In the genomic region with DNA sequence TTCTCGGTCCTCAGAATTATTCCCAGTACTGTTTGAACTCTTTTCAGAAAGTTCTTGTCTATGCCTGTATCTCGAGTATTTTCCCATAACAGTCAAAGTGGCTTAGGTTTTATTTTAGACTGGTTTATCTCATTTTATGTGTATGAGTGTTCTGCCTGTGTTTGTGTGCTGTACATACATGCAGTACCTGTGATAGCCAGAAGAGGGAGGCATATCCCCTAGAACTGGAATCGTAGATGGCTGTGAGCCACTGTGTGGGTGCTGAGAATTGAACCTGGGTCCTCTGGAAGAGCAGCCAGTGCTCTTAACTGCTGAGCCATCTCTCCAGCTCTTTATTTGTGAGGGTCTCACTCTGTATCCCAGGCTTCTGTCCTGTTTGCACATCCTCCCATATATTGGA, we compare ENCODE assay signal across 25 mouse cellular contexts. TPM values are rescaled to one million over a fixed set of nuclear protein-coding genes. Genes with fewer than 3 reads are reported as not detected.
DNase-seq lines count a peak whose midpoint lies in the region; ATAC-seq and TF ChIP-seq lines count a peak whose summit lies in the region.
"Had no signal": no experiment of that assay in that cellular context is flagged by ENCODE, and none has a peak within 500 bp of the region (broad histone marks: within the 10 kb centered on the region; RNA-seq: fewer than 3 reads in every experiment).

No protein-coding gene starts in this region.

- peak; percentile 8 for TF ChIP-seq RAD21 in CH12.LX (IDR thresholded peaks at IDR 0.05; ENCODE audit: low read depth, low read length)

- H3K79me2 ChIP-seq in CH12.LX (replicated peaks; ENCODE audit: control insufficient read depth, extremely low read depth, insufficient read depth, poor library complexity, severe bottlenecking), result no peaks in the 10 kb centered on the region

- no peaks in the 10 kb centered on the region for H3K4me1 ChIP-seq in heart, postnatal 0 days (ENCODE audit: control insufficient read depth, insufficient read depth)
- H3K4me1 ChIP-seq in heart, embryonic 12.5 days (replicated peaks), result no peaks in the 10 kb centered on the region
- no peaks in the 10 kb centered on the region; the same call in 1 of the 2 replicates for H3K4me1 ChIP-seq in liver, postnatal 0 days (ENCODE audit: insufficient read depth)
- peaks cover 3% of the 10 kb centered on the region for H3K4me1 ChIP-seq in liver, embryonic 11.5 days (replicated peaks; ENCODE audit: control insufficient read depth, insufficient read depth, low read length)
- H3K4me1 ChIP-seq in CH12.LX (ENCODE audit: control insufficient read depth in 1 of 2, insufficient read depth in 2 of 2), result peaks cover 0 to 17% of the 10 kb centered on the region in 2 experiments; a peak in 2 of 4 replicates
- H3K4me1 ChIP-seq: heart, embryonic 15.5 days; hindbrain, embryonic 12.5 days had no signal

- TF ChIP-seq CTCF in heart, postnatal 0 days (IDR thresholded peaks at IDR 0.05; ENCODE audit: low read depth), result peak; percentile 8; the same call in 1 of the 2 replicates
- peak; percentile 57 for TF ChIP-seq CTCF in liver, postnatal 0 days (IDR thresholded peaks at IDR 0.05; ENCODE audit: low read depth)
- peak; percentile 18 to 32; a peak in 2 of 4 replicates for TF ChIP-seq CTCF in CH12.LX (conservative IDR thresholded peaks at IDR 0.05 in 1 of 2, IDR thresholded peaks at IDR 0.05 in 1 of 2; ENCODE audit: low read depth in 2 of 2, low read length in 2 of 2)

- TF ChIP-seq POLR2A in CH12.LX (IDR thresholded peaks at IDR 0.05; ENCODE audit: low read depth, low read length), result no peak

- in situ Hi-C loops in CH12.LX (cut with MboI; ENCODE audit: low pct_ligation_motif_present, low pct_unique_long_range_greater_than_20kb, low sequenced_read_pairs), result no loop called here

- DNase-seq in heart, postnatal 0 days (ENCODE audit: low spot score), result no peak
- DNase-seq in liver, postnatal 0 days, result no peak
- no peak for DNase-seq in liver, embryonic 11.5 days (ENCODE audit: low spot score)
- DNase-seq in CH12.LX (ENCODE audit: extremely low read depth), result no peak
- peak; percentile 15 for DNase-seq in NIH3T3 (ENCODE audit: low read depth)
- DNase-seq: adrenal gland, adult 8-10 months; cerebellum, adult 18-20 months; gastrocnemius, postnatal 36 days; kidney, adult 9 months; lung, postnatal 36 days; right cerebral cortex, postnatal 14 days; thymus, adult 2 months had no signal

- no peak overlapping the region for H3K27ac ChIP-seq in heart, postnatal 0 days (ENCODE audit: low read depth)
- H3K27ac ChIP-seq in heart, embryonic 12.5 days (ENCODE audit: poor library complexity, severe bottlenecking), result no peak overlapping the region
- no peak overlapping the region for H3K27ac ChIP-seq in liver, postnatal 0 days (ENCODE audit: low read depth)
- no peak overlapping the region for H3K27ac ChIP-seq in liver, embryonic 11.5 days (ENCODE audit: low read depth, low read length)
- H3K27ac ChIP-seq in CH12.LX (ENCODE audit: insufficient read depth, low read depth), result no peak overlapping the region
- H3K27ac ChIP-seq: heart, embryonic 15.5 days; hindbrain, embryonic 12.5 days; midbrain, embryonic 13.5 days had no signal

- H3K9me3 ChIP-seq in heart, postnatal 0 days (replicated peaks; ENCODE audit: control insufficient read depth, low read length), result 0 out of 2 replicates have a peak, but pooled peaks cover 4% of the 10 kb centered on the region
- peaks cover 10% of the 10 kb centered on the region; the same call in 1 of the 2 replicates for H3K9me3 ChIP-seq in heart, embryonic 12.5 days (replicated peaks)
- H3K9me3 ChIP-seq in liver, postnatal 0 days (ENCODE audit: low read length), result peaks cover 4% of the 10 kb centered on the region; the same call in 1 of the 2 replicates
- peaks cover 4% of the 10 kb centered on the region; the same call in 1 of the 2 replicates for H3K9me3 ChIP-seq in liver, embryonic 11.5 days (ENCODE audit: control insufficient read depth, low read length)
- H3K9me3 ChIP-seq in CH12.LX (replicated peaks; ENCODE audit: low read length), result peaks cover 12% of the 10 kb centered on the region
- H3K9me3 ChIP-seq: heart, embryonic 15.5 days; hindbrain, embryonic 12.5 days had no signal

- 78% methylated on average over 3 of the region's 3 CpGs for whole genome bisulfite sequencing in heart, postnatal 0 days
- 80% methylated on average over 3 of the region's 3 CpGs for WGBS in heart, embryonic 12.5 days
- 93% methylated on average over 3 of the region's 3 CpGs for WGBS in liver, postnatal 0 days (ENCODE audit: insufficient replicate concordance)
- WGBS in liver, embryonic 11.5 days, result 81% methylated on average over 3 of the region's 3 CpGs

- no peak overlapping the region for H3K4me3 ChIP-seq in heart, postnatal 0 days (ENCODE audit: low read depth, low read length)
- H3K4me3 ChIP-seq in heart, embryonic 12.5 days, result no peak overlapping the region
- H3K4me3 ChIP-seq in liver, postnatal 0 days (ENCODE audit: low read depth, low read length), result no peak overlapping the region
- H3K4me3 ChIP-seq in liver, embryonic 11.5 days (ENCODE audit: low read depth, low read length), result no peak overlapping the region
- H3K4me3 ChIP-seq in CH12.LX (replicated peaks in 1 of 3; ENCODE audit: low read depth in 2 of 3, low read length in 2 of 3, poor library complexity in 1 of 3), result no peak overlapping the region
- H3K4me3 ChIP-seq: heart, embryonic 15.5 days; hindbrain, embryonic 12.5 days; midbrain, embryonic 13.5 days had no signal

- dilution Hi-C loops in CH12.LX (cut with MboI; ENCODE audit: extremely low pct_ligation_motif_present, extremely low pct_unique_long_range_greater_than_20kb, low sequenced_read_pairs), result no loop called here

- ATAC-seq in heart, postnatal 0 days (ENCODE audit: insufficient read depth, low read depth), result no peak
- ATAC-seq in heart, embryonic 12.5 days (ENCODE audit: insufficient number of reproducible peaks, low FRiP score), result no peak
- no peak for ATAC-seq in liver, postnatal 0 days
- ATAC-seq in liver, embryonic 11.5 days (replicated peaks; ENCODE audit: low FRiP score), result no peak
- ATAC-seq in inflammation-experienced regulatory T-cells, adult 6 months, result no peak
- no peak for ATAC-seq in activated CD4-positive, CD25-positive, alpha-beta regulatory T cell, adult 4 months
- ATAC-seq: midbrain, embryonic 13.5 days had no signal

- no peak overlapping the region for H3K4me2 ChIP-seq in heart, postnatal 0 days (ENCODE audit: low read depth, low read length)
- H3K4me2 ChIP-seq in heart, embryonic 12.5 days, result no peak overlapping the region
- no peak overlapping the region for H3K4me2 ChIP-seq in liver, postnatal 0 days (ENCODE audit: low read depth, low read length)
- H3K4me2 ChIP-seq in liver, embryonic 11.5 days, result no peak overlapping the region
- no peak overlapping the region for H3K4me2 ChIP-seq in CH12.LX (ENCODE audit: insufficient read depth, low read depth, poor library complexity, severe bottlenecking)
- H3K4me2 ChIP-seq: heart, embryonic 15.5 days; hindbrain, embryonic 12.5 days; midbrain, embryonic 13.5 days had no signal

- no peak overlapping the region for H3K9ac ChIP-seq in heart, postnatal 0 days (replicated peaks; ENCODE audit: low read depth, low read length)
- H3K9ac ChIP-seq in heart, embryonic 12.5 days, result no peak overlapping the region
- no peak overlapping the region for H3K9ac ChIP-seq in liver, postnatal 0 days (replicated peaks)
- no peak overlapping the region for H3K9ac ChIP-seq in liver, embryonic 11.5 days (ENCODE audit: low read depth, low read length)
- H3K9ac ChIP-seq in CH12.LX (ENCODE audit: insufficient read depth, low read depth), result no peak overlapping the region
- H3K9ac ChIP-seq: heart, embryonic 15.5 days; hindbrain, embryonic 12.5 days; midbrain, embryonic 13.5 days had no signal

- no peak for TF ChIP-seq EP300 in heart, postnatal 0 days (IDR thresholded peaks at IDR 0.05; ENCODE audit: low read depth)
- TF ChIP-seq EP300 in liver, postnatal 0 days (IDR thresholded peaks at IDR 0.05; ENCODE audit: low read depth), result no peak
- TF ChIP-seq EP300 in CH12.LX (IDR thresholded peaks at IDR 0.05; ENCODE audit: low read length), result no peak

- 0 out of 2 replicates have a peak, but pooled peaks cover 3% of the 10 kb centered on the region for H3K27me3 ChIP-seq in heart, postnatal 0 days (ENCODE audit: control insufficient read depth, insufficient read depth, low read length)
- peaks cover 39% of the 10 kb centered on the region for H3K27me3 ChIP-seq in heart, embryonic 12.5 days (replicated peaks)
- no peaks in the 10 kb centered on the region for H3K27me3 ChIP-seq in liver, postnatal 0 days (ENCODE audit: insufficient read depth, low read length)
- no peaks in the 10 kb centered on the region for H3K27me3 ChIP-seq in liver, embryonic 11.5 days (replicated peaks; ENCODE audit: control insufficient read depth, insufficient read depth, low read length)
- no peaks in the 10 kb centered on the region for H3K27me3 ChIP-seq in CH12.LX (replicated peaks)

- no peaks in the 10 kb centered on the region for H3K36me3 ChIP-seq in heart, postnatal 0 days (replicated peaks; ENCODE audit: control insufficient read depth, insufficient read depth, low read length)
- no peaks in the 10 kb centered on the region for H3K36me3 ChIP-seq in heart, embryonic 12.5 days
- peaks cover 37% of the 10 kb centered on the region for H3K36me3 ChIP-seq in liver, postnatal 0 days (replicated peaks; ENCODE audit: insufficient read depth, low read length)
- peaks cover 4% of the 10 kb centered on the region for H3K36me3 ChIP-seq in liver, embryonic 11.5 days (ENCODE audit: control insufficient read depth, insufficient read depth, low read length)
- peaks cover 10 to 65% of the 10 kb centered on the region in 2 experiments for H3K36me3 ChIP-seq in CH12.LX (replicated peaks in 1 of 2; ENCODE audit: control insufficient read depth in 1 of 2, insufficient read depth in 1 of 2, low read length in 1 of 2)
- H3K36me3 ChIP-seq: heart, embryonic 15.5 days; hindbrain, embryonic 12.5 days; midbrain, embryonic 13.5 days had no signal

RNA-seq across cellular contexts. Expression of gene Phldb3, which starts 10.6 kb away (rescaled TPM):
- not detected in 2 replicates for total RNA-seq in heart, postnatal 0 days (2014; rRNA removed; ENCODE audit: low replicate concordance)
- not detected in 2 replicates for polyA plus RNA-seq in heart, postnatal 0 days (2015; fragmentation: Nextera tagmentation; extraction: Ambion mirVana)
- not detected in 2 replicates for polyA plus RNA-seq in heart, embryonic 12.5 days (2016; fragmentation: Nextera tagmentation; extraction: Ambion mirVana)
- polyA plus RNA-seq in liver, postnatal 0 days (2015; fragmentation: Nextera tagmentation; extraction: Ambion mirVana), result 0.12 and 0.25 TPM in 2 replicates
- polyA plus RNA-seq in liver, embryonic 11.5 days (2014; fragmentation: Nextera tagmentation; extraction: Ambion mirVana), result 0.13 and 0.14 TPM in 2 replicates
- total RNA-seq in CH12.LX (2012; rRNA removed) (3.1 and 3.5 TPM in 2 replicates), CH12.LX (2014; rRNA removed) (0.89 and 1.1 TPM in 2 replicates)
- 3.5 and 3.6 TPM in 2 replicates for polyA plus RNA-seq in CH12.LX (2012; ENCODE audit: insufficient read length, low read depth)
- polyA plus RNA-seq in inflammation-experienced regulatory T-cells, adult 6 months (2017; shearing (Covaris generic)), result 1 to 10 TPM in 1 of 3 experiments, under 1 TPM in 2; 0.22 to 1.2 (median 0.31) TPM
- polyA plus RNA-seq in activated CD4-positive, CD25-positive, alpha-beta regulatory T cell, adult 4 months (2017; shearing (Covaris generic)), result under 1 TPM; 0.25 to 0.73 TPM
- polyA plus RNA-seq: hindbrain, embryonic 12.5 days; midbrain, embryonic 13.5 days; neural tube, embryonic 11.5 days had no signal

RNA-seq across cellular contexts. Expression of gene Lypd3, which starts 15.2 kb away (rescaled TPM):
- total RNA-seq in heart, postnatal 0 days (2014; rRNA removed; ENCODE audit: low replicate concordance), result not detected in 2 replicates
- not detected in 2 replicates for polyA plus RNA-seq in heart, postnatal 0 days (2015; fragmentation: Nextera tagmentation; extraction: Ambion mirVana)
- polyA plus RNA-seq in heart, embryonic 12.5 days (2016; fragmentation: Nextera tagmentation; extraction: Ambion mirVana), result 0.10 and 0.15 TPM in 2 replicates
- polyA plus RNA-seq in liver, postnatal 0 days (2015; fragmentation: Nextera tagmentation; extraction: Ambion mirVana), result not detected in 2 replicates
- polyA plus RNA-seq in liver, embryonic 11.5 days (2014; fragmentation: Nextera tagmentation; extraction: Ambion mirVana), result 0.10 TPM in 1 of 2 replicates, not detected in the other
- total RNA-seq in CH12.LX (2012; rRNA removed), result not detected in 2 replicates
- total RNA-seq in CH12.LX (2014; rRNA removed), result not detected in 2 replicates
- polyA plus RNA-seq in CH12.LX (2012; ENCODE audit: insufficient read length, low read depth), result not detected in 2 replicates
- not detected for polyA plus RNA-seq in inflammation-experienced regulatory T-cells, adult 6 months (2017; shearing (Covaris generic))
- polyA plus RNA-seq in activated CD4-positive, CD25-positive, alpha-beta regulatory T cell, adult 4 months (2017; shearing (Covaris generic)), result not detected
- total RNA-seq: gastrocnemius, postnatal 36 days had no signal
- polyA plus RNA-seq: C2C12; frontal cortex, adult 2 months; midbrain, embryonic 13.5 days had no signal

RNA-seq across cellular contexts. Expression of gene Zfp575, which starts 33.8 kb away (rescaled TPM):
- 0.04 TPM in 1 of 2 replicates, not detected in the other for total RNA-seq in heart, postnatal 0 days (2014; rRNA removed; ENCODE audit: low replicate concordance)
- 0.58 and 0.67 TPM in 2 replicates for polyA plus RNA-seq in heart, postnatal 0 days (2015; fragmentation: Nextera tagmentation; extraction: Ambion mirVana)
- 0.69 and 1.1 TPM in 2 replicates for polyA plus RNA-seq in heart, embryonic 12.5 days (2016; fragmentation: Nextera tagmentation; extraction: Ambion mirVana)
- polyA plus RNA-seq in liver, postnatal 0 days (2015; fragmentation: Nextera tagmentation; extraction: Ambion mirVana), result 0.13 and 0.15 TPM in 2 replicates
- 0.65 and 0.82 TPM in 2 replicates for polyA plus RNA-seq in liver, embryonic 11.5 days (2014; fragmentation: Nextera tagmentation; extraction: Ambion mirVana)
- 0.46 and 0.81 TPM in 2 replicates for total RNA-seq in CH12.LX (2012; rRNA removed)
- 0.09 TPM in 1 of 2 replicates, not detected in the other for total RNA-seq in CH12.LX (2014; rRNA removed)
- polyA plus RNA-seq in CH12.LX (2012; ENCODE audit: insufficient read length, low read depth), result 0.14 and 0.20 TPM in 2 replicates
- under 1 TPM in 2 of 3 experiments, not detected in 1; 0.13 to 0.20 TPM for polyA plus RNA-seq in inflammation-experienced regulatory T-cells, adult 6 months (2017; shearing (Covaris generic))
- polyA plus RNA-seq in activated CD4-positive, CD25-positive, alpha-beta regulatory T cell, adult 4 months (2017; shearing (Covaris generic)), result under 1 TPM in 1 of 2 experiments, not detected in 1; 0.12 TPM

RNA-seq across cellular contexts. Expression of gene Ethe1, which starts 33.9 kb away (rescaled TPM):
- total RNA-seq in heart, postnatal 0 days (2014; rRNA removed; ENCODE audit: low replicate concordance), result 21.2 and 42.2 TPM in 2 replicates
- 21.5 and 23.1 TPM in 2 replicates for polyA plus RNA-seq in heart, postnatal 0 days (2015; fragmentation: Nextera tagmentation; extraction: Ambion mirVana)
- polyA plus RNA-seq in heart, embryonic 12.5 days (2016; fragmentation: Nextera tagmentation; extraction: Ambion mirVana), result 17.6 and 19.2 TPM in 2 replicates
- polyA plus RNA-seq in liver, postnatal 0 days (2015; fragmentation: Nextera tagmentation; extraction: Ambion mirVana), result 39.7 and 40.9 TPM in 2 replicates
- 20.7 and 21.9 TPM in 2 replicates for polyA plus RNA-seq in liver, embryonic 11.5 days (2014; fragmentation: Nextera tagmentation; extraction: Ambion mirVana)
- total RNA-seq in CH12.LX (2012; rRNA removed), result 18.6 and 24.1 TPM in 2 replicates
- total RNA-seq in CH12.LX (2014; rRNA removed), result 25.0 and 32.0 TPM in 2 replicates
- polyA plus RNA-seq in CH12.LX (2012; ENCODE audit: insufficient read length, low read depth), result 16.5 and 22.8 TPM in 2 replicates
- polyA plus RNA-seq in inflammation-experienced regulatory T-cells, adult 6 months (2017; shearing (Covaris generic)), result 10 to 100 TPM; 13.1 to 17.7 (median 17.6) TPM
- 10 to 100 TPM; 19.0 to 21.6 TPM for polyA plus RNA-seq in activated CD4-positive, CD25-positive, alpha-beta regulatory T cell, adult 4 months (2017; shearing (Covaris generic))

RNA-seq across cellular contexts. Expression of gene Tex101, which starts 55.3 kb away (rescaled TPM):
- not detected in 2 replicates for total RNA-seq in heart, postnatal 0 days (2014; rRNA removed; ENCODE audit: low replicate concordance)
- polyA plus RNA-seq in heart, postnatal 0 days (2015; fragmentation: Nextera tagmentation; extraction: Ambion mirVana), result not detected in 2 replicates
- not detected in 2 replicates for polyA plus RNA-seq in heart, embryonic 12.5 days (2016; fragmentation: Nextera tagmentation; extraction: Ambion mirVana)
- not detected in 2 replicates for polyA plus RNA-seq in liver, postnatal 0 days (2015; fragmentation: Nextera tagmentation; extraction: Ambion mirVana)
- not detected in 2 replicates for polyA plus RNA-seq in liver, embryonic 11.5 days (2014; fragmentation: Nextera tagmentation; extraction: Ambion mirVana)
- not detected in 2 replicates for total RNA-seq in CH12.LX (2012; rRNA removed)
- total RNA-seq in CH12.LX (2014; rRNA removed), result not detected in 2 replicates
- polyA plus RNA-seq in CH12.LX (2012; ENCODE audit: insufficient read length, low read depth), result not detected in 2 replicates
- polyA plus RNA-seq in inflammation-experienced regulatory T-cells, adult 6 months (2017; shearing (Covaris generic)), result not detected
- polyA plus RNA-seq in activated CD4-positive, CD25-positive, alpha-beta regulatory T cell, adult 4 months (2017; shearing (Covaris generic)), result not detected
- total RNA-seq: adrenal gland, adult 8-10 months; gastrocnemius, postnatal 36 days; left cerebral cortex, adult 18-20 months had no signal
- polyA plus RNA-seq: brain, embryonic 14.5 days; C2C12; embryonic facial prominence, embryonic 11.5 days; frontal cortex, adult 2 months; heart, embryonic 15.5 days; hindbrain, embryonic 12.5 days; limb, embryonic 14.5 days; neural tube, embryonic 11.5 days had no signal
